Mouse (Mus musculus) heart, postnatal 0 days (tissue): ENCODE measurements around the gene Cabp4. TPM values are rescaled to one million over a fixed set of nuclear protein-coding genes. Genes with fewer than 3 reads are reported as not detected.

ENCODE experiments used
- ATAC-seq: fragments of 200-750 bp; cut with Nextera tagmentation; 2 replicates; pipeline ENCODE4 v1.8.0; 2017; ENCODE audit warnings: low read depth, moderate number of reproducible peaks, moderate library complexity; ENCODE audit not compliant: insufficient read depth
- DNase-seq: peaks from one replicate; pipeline ENCODE4 v3.0.0-alpha.2; 2016; ENCODE audit warnings: low spot score
- H3K27ac ChIP-seq: fragments of 300-500 bp; sonication (generic); 2 replicates; pipeline ENCODE4 v1.5.1; 2014; ENCODE audit warnings: low read depth, mild to moderate bottlenecking
- H3K27me3 ChIP-seq: fragments of 300-500 bp; sonication (generic); 2 replicates; pipeline ENCODE4 v1.6.1; 2014; ENCODE audit warnings: low read length, mixed read lengths; ENCODE audit not compliant: control insufficient read depth, insufficient read depth
- H3K36me3 ChIP-seq: fragments of 300-500 bp; sonication (generic); replicated peaks from 2 replicates; pipeline ENCODE4 v1.6.1; 2014; ENCODE audit warnings: low read length, mixed read lengths; ENCODE audit not compliant: control insufficient read depth, insufficient read depth
- H3K4me1 ChIP-seq: fragments of 300-500 bp; sonication (generic); 2 replicates; pipeline ENCODE4 v1.6.1; 2014; ENCODE audit warnings: antibody characterized with exemption; ENCODE audit not compliant: control insufficient read depth, insufficient read depth
- H3K4me2 ChIP-seq: fragments of 300-500 bp; sonication (generic); 2 replicates; pipeline ENCODE4 v1.6.1; 2014; ENCODE audit warnings: low read depth, mild to moderate bottlenecking, low read length, moderate library complexity
- H3K4me3 ChIP-seq: fragments of 300-500 bp; sonication (generic); 2 replicates; pipeline ENCODE4 v1.5.1; 2014; ENCODE audit warnings: low read depth, low read length
- H3K9ac ChIP-seq: fragments of 300-500 bp; sonication (generic); replicated peaks from 2 replicates; pipeline ENCODE4 v1.6.1; 2014; ENCODE audit warnings: low read depth, low read length, mixed read lengths
- H3K9me3 ChIP-seq: fragments of 300-500 bp; sonication (generic); replicated peaks from 2 replicates; pipeline ENCODE4 v1.6.1; 2016; ENCODE audit warnings: low read length; ENCODE audit not compliant: control insufficient read depth
- CTCF ChIP-seq: IDR thresholded peaks from 2 replicates; pipeline ENCODE4 v1.5.1; 2016; ENCODE audit warnings: antibody characterized with exemption, control low read depth, low read depth
- EP300 ChIP-seq: IDR thresholded peaks from 2 replicates; pipeline ENCODE4 v1.6.1; 2016; ENCODE audit warnings: antibody characterized with exemption, low read depth
- WGBS: fragments of 180-500 bp; shearing (Covaris S2); extraction: QIAGEN DNeasy Blood & Tissue Kit; methylation state at CpG from one replicate; pipeline ENCODE4 v1.1.7; 2014; 5-methylcytosine and 5-hydroxymethylcytosine counted together
- polyA plus RNA-seq: library from polyadenylated mRNA; unstranded; fragments of >200 nt; fragmentation: Nextera tagmentation; extraction: Ambion mirVana; gene quantifications from 2 replicates; pipeline ENCODE4 v1.2.1, GENCODE M21; 2015
- total RNA-seq: library from RNA; depleted of rRNA; stranded (reverse); fragments of >200 nt; gene quantifications from 2 replicates; pipeline ENCODE4 v1.2.3, GENCODE M21; 2014; ENCODE audit warnings: low replicate concordance; rRNA removed

Gene Cabp4
- not detected in 2 replicates for total RNA-seq
- 0.07 and 0.11 TPM in 2 replicates for polyA plus RNA-seq

GRCm38 (mm10) chr19:4143759-4144268 lies at the start of gene Cabp4:
Gene Cabp4 (minus strand): TSS chr19:4144033.
- TF ChIP-seq EP300: no peak
- no peak for TF ChIP-seq CTCF
- Histone ChIP-seq H3K27me3 (no peaks in the 10 kb centered on the region), H3K4me3 (no peak within 1 kb of the TSS), H3K36me3 (no peaks in the 10 kb centered on the region), H3K9me3 (no peaks in the 10 kb centered on the region), H3K9ac (no peak within 1 kb of the TSS), H3K4me2 (no peak within 1 kb of the TSS), H3K4me1 (0 out of 2 replicates have a peak, but pooled peaks cover 3% of the 10 kb centered on the region), H3K27ac (peak within 1 kb of the TSS; percentile 2; the same call in 1 of the 2 replicates)
- no peak for DNase-seq
- no peak for ATAC-seq
- 71% methylated on average over 7 of the region's 7 CpGs for WGBS

- H3K4me1 ChIP-seq: peaks cover 15% of the 10 kb centered on the region
- ATAC-seq (no peak), DNase-seq (no peak)
- peak overlapping the region; percentile 92 for H3K9ac ChIP-seq
- H3K27ac ChIP-seq: peak overlapping the region; percentile 93
- H3K4me2 ChIP-seq: peak overlapping the region; percentile 86
- no peak for TF ChIP-seq EP300
- TF ChIP-seq CTCF: no peak
- H3K4me3 ChIP-seq: peak overlapping the region; percentile 91
- no peaks in the 10 kb centered on the region for H3K9me3 ChIP-seq
- no peaks in the 10 kb centered on the region for H3K27me3 ChIP-seq
- 49% methylated on average over 6 of the region's 6 CpGs for WGBS
- H3K36me3 ChIP-seq: peaks cover 47% of the 10 kb centered on the region
Observed at GRCm38 (mm10) chr19:4193129-4193528, 49.3 kb upstream of the Cabp4 start.

GRCm38 (mm10) chr19:4192251-4192985 lies 48.6 kb upstream of the Cabp4 start:
- ATAC-seq: peak; percentile 45
- no peaks in the 10 kb centered on the region for H3K27me3 ChIP-seq
- H3K9ac ChIP-seq: peak overlapping the region; percentile 92
- peak overlapping the region; percentile 91 for H3K4me3 ChIP-seq
- WGBS: under 1% methylated on average over 37 of the region's 52 CpGs
- peak overlapping the region; percentile 93 for H3K27ac ChIP-seq
- no peak for DNase-seq
- TF ChIP-seq EP300 (no peak), CTCF (no peak)
- no peaks in the 10 kb centered on the region for H3K9me3 ChIP-seq
- peaks cover 20% of the 10 kb centered on the region for H3K4me1 ChIP-seq
- H3K4me2 ChIP-seq: peak overlapping the region; percentile 86
- H3K36me3 ChIP-seq: peaks cover 44% of the 10 kb centered on the region

- peaks cover 36% of the 10 kb centered on the region for H3K36me3 ChIP-seq
- DNase-seq (peak; percentile 93), ATAC-seq (peak; percentile 90)
- H3K27ac ChIP-seq: peak within 1 kb of the TSS; percentile 93
- peak within 1 kb of the TSS; percentile 86 for H3K4me2 ChIP-seq
- no peaks in the 10 kb centered on the region for H3K27me3 ChIP-seq
- peak within 1 kb of the TSS; percentile 92 for H3K9ac ChIP-seq
- no peaks in the 10 kb centered on the region for H3K9me3 ChIP-seq
- WGBS: 4% methylated on average over 38 of the region's 47 CpGs
- peak; percentile 44; the same call in 1 of the 2 replicates for TF ChIP-seq EP300
- peak; percentile 88 for TF ChIP-seq CTCF
- H3K4me3 ChIP-seq: peak within 1 kb of the TSS; percentile 91
- peaks cover 27% of the 10 kb centered on the region for H3K4me1 ChIP-seq
Observed at GRCm38 (mm10) chr19:4191528-4192250, 47.9 kb upstream of the Cabp4 start, which contains the start of gene Ppp1ca. Gene Ppp1ca (plus strand): TSS chr19:4192065.

- TF ChIP-seq EP300 (no peak), CTCF (no peak)
- H3K4me3 ChIP-seq: peak within 1 kb of the TSS; percentile 91
- H3K27me3 ChIP-seq: no peaks in the 10 kb centered on the region
- H3K9me3 ChIP-seq: no peaks in the 10 kb centered on the region
- peak within 1 kb of the TSS; percentile 92 for H3K9ac ChIP-seq
- H3K27ac ChIP-seq: peak within 1 kb of the TSS; percentile 93
- ATAC-seq (no peak), DNase-seq (no peak)
- peak within 1 kb of the TSS; percentile 86 for H3K4me2 ChIP-seq
- H3K4me1 ChIP-seq: peaks cover 34% of the 10 kb centered on the region
- peaks cover 28% of the 10 kb centered on the region for H3K36me3 ChIP-seq
- WGBS: 65% methylated on average over 4 of the region's 4 CpGs
Observed at GRCm38 (mm10) chr19:4190831-4191334, 47.0 kb upstream of the Cabp4 start, which contains the start of gene Tbc1d10c. Gene Tbc1d10c (minus strand): TSS chr19:4191284.
